Mouse (Mus musculus) midbrain, embryonic 11.5 days (tissue): ENCODE data around the gene Gpatch3. TPM values are rescaled to one million over a fixed set of nuclear protein-coding genes. Genes with fewer than 3 reads are reported as not detected.

Source experiments
- ATAC-seq: fragments of 200-750 bp; cut with Nextera tagmentation; 2 replicates; pipeline ENCODE4 v1.8.0; 2017; ENCODE audit warnings: moderate TSS enrichment, moderate library complexity; ENCODE audit not compliant: low FRiP score
- DNase-seq: peaks from one replicate; pipeline ENCODE4 v3.0.0; 2015; ENCODE audit warnings: low spot score; ENCODE audit errors: missing footprints
- H3K27ac ChIP-seq: fragments of 300-500 bp; sonication (generic); 2 replicates; pipeline ENCODE4 v1.5.1; 2014; ENCODE audit warnings: low read depth, low read length
- H3K27me3 ChIP-seq: fragments of 300-500 bp; sonication (generic); 2 replicates; pipeline ENCODE4 v1.6.1; 2014; ENCODE audit warnings: mild to moderate bottlenecking, low read length, moderate library complexity, mixed read lengths; ENCODE audit not compliant: control insufficient read depth, insufficient read depth
- H3K36me3 ChIP-seq: fragments of 300-500 bp; sonication (generic); 2 replicates; pipeline ENCODE4 v1.6.1; 2014; ENCODE audit warnings: mild to moderate bottlenecking, low read length, moderate library complexity, mixed read lengths; ENCODE audit not compliant: control insufficient read depth, insufficient read depth
- H3K4me1 ChIP-seq: fragments of 300-500 bp; sonication (generic); 2 replicates; pipeline ENCODE4 v1.6.1; 2014; ENCODE audit warnings: low read length; ENCODE audit not compliant: control insufficient read depth, insufficient read depth
- H3K4me2 ChIP-seq: fragments of 300-500 bp; sonication (generic); 2 replicates; pipeline ENCODE4 v1.6.1; 2014; ENCODE audit warnings: mild to moderate bottlenecking, moderate library complexity
- H3K4me3 ChIP-seq: fragments of 300-500 bp; sonication (generic); 2 replicates; pipeline ENCODE4 v1.5.1; 2014; ENCODE audit warnings: low read depth, low read length
- H3K9ac ChIP-seq: fragments of 300-500 bp; sonication (generic); 2 replicates; pipeline ENCODE4 v1.6.1; 2014; ENCODE audit warnings: low read length
- H3K9me3 ChIP-seq: fragments of 300-500 bp; sonication (generic); 2 replicates; pipeline ENCODE4 v1.6.1; 2016; ENCODE audit warnings: low read length; ENCODE audit not compliant: control insufficient read depth
- WGBS: fragments of 180-500 bp; shearing (Covaris S2); extraction: QIAGEN DNeasy Blood & Tissue Kit; methylation state at CpG from one replicate; pipeline ENCODE4 v1.1.7; 2014; 5-methylcytosine and 5-hydroxymethylcytosine counted together
- polyA plus RNA-seq: library from polyadenylated mRNA; unstranded; fragments of >200 nt; fragmentation: Nextera tagmentation; extraction: Ambion mirVana; gene quantifications from 2 replicates; pipeline ENCODE4 v1.2.1, GENCODE M21; 2014

Gene Gpatch3
- polyA plus RNA-seq, 1 experiment from 2014 or later, result 7.8 TPM

- Histone ChIP-seq H3K4me2 (no peak overlapping the region), H3K4me3 (no peak overlapping the region)
Measured at GRCm38 (mm10) chr4:133611815-133612214, 37.3 kb downstream of the Gpatch3 start.

GRCm38 (mm10) chr4:133612416-133612815, 37.9 kb downstream of the Gpatch3 start:
- Histone ChIP-seq H3K9me3 (no peaks in the 10 kb centered on the region; the same call in 1 of the 2 replicates), H3K4me2 (no peak overlapping the region), H3K27me3 (no peaks in the 10 kb centered on the region), H3K4me1 (no peaks in the 10 kb centered on the region), H3K36me3 (peaks cover 11% of the 10 kb centered on the region), H3K4me3 (no peak overlapping the region), H3K27ac (no peak overlapping the region), H3K9ac (no peak overlapping the region)
- DNase-seq (no peak), ATAC-seq (no peak)
- 97% methylated on average over 7 of the region's 7 CpGs for WGBS

More at GRCm38 (mm10) chr4:133611815-133612214, 37.3 kb downstream of the Gpatch3 start:
- no peak overlapping the region for H3K27ac ChIP-seq
- WGBS, result 95% methylated on average over 5 of the region's 5 CpGs
- no peaks in the 10 kb centered on the region for H3K4me1 ChIP-seq
- no peaks in the 10 kb centered on the region; the same call in 1 of the 2 replicates for H3K9me3 ChIP-seq
- ATAC-seq, result no peak
- H3K9ac ChIP-seq, result no peak overlapping the region
- H3K27me3 ChIP-seq, result no peaks in the 10 kb centered on the region
- DNase-seq, result no peak
- peaks cover 11% of the 10 kb centered on the region for H3K36me3 ChIP-seq

GRCm38 (mm10) chr4:133613026-133613425, 38.5 kb downstream of the Gpatch3 start:
- no peak overlapping the region for H3K4me3 ChIP-seq
- ATAC-seq, result no peak
- WGBS, result 93% methylated on average over 8 of the region's 8 CpGs

GRCm38 (mm10) chr4:133613867-133614266, 39.3 kb downstream of the Gpatch3 start:
- H3K36me3 ChIP-seq, result peaks cover 11% of the 10 kb centered on the region
- H3K9me3 ChIP-seq, result no peaks in the 10 kb centered on the region; the same call in 1 of the 2 replicates
- no peak overlapping the region for H3K9ac ChIP-seq
- no peak overlapping the region for H3K4me3 ChIP-seq
- DNase-seq, result no peak
- H3K27ac ChIP-seq, result no peak overlapping the region
- 90% methylated on average over 4 of the region's 4 CpGs for WGBS
- ATAC-seq, result no peak
- no peak overlapping the region for H3K4me2 ChIP-seq
- no peaks in the 10 kb centered on the region for H3K27me3 ChIP-seq
- no peaks in the 10 kb centered on the region for H3K4me1 ChIP-seq

More at GRCm38 (mm10) chr4:133613026-133613425, 38.5 kb downstream of the Gpatch3 start:
- Histone ChIP-seq H3K36me3 (peaks cover 11% of the 10 kb centered on the region), H3K4me2 (no peak overlapping the region), H3K9me3 (no peaks in the 10 kb centered on the region; the same call in 1 of the 2 replicates), H3K4me1 (no peaks in the 10 kb centered on the region), H3K27me3 (no peaks in the 10 kb centered on the region), H3K9ac (no peak overlapping the region), H3K27ac (no peak overlapping the region)
- DNase-seq, result no peak

GRCm38 (mm10) chr4:133614274-133614761, 39.8 kb downstream of the Gpatch3 start:
- whole genome bisulfite sequencing, result 89% methylated on average over 8 of the region's 8 CpGs
- Histone ChIP-seq H3K27ac (no peak overlapping the region), H3K4me1 (no peaks in the 10 kb centered on the region), H3K9ac (no peak overlapping the region), H3K9me3 (no peaks in the 10 kb centered on the region; the same call in 1 of the 2 replicates), H3K4me3 (no peak overlapping the region), H3K36me3 (peaks cover 11% of the 10 kb centered on the region), H3K27me3 (no peaks in the 10 kb centered on the region), H3K4me2 (no peak overlapping the region)
- no peak for DNase-seq
- no peak for ATAC-seq

GRCm38 (mm10) chr4:133615416-133615815, 40.9 kb downstream of the Gpatch3 start:
- H3K27me3 ChIP-seq, result no peaks in the 10 kb centered on the region
- H3K36me3 ChIP-seq, result peaks cover 11% of the 10 kb centered on the region
- WGBS, result 81% methylated on average over 10 of the region's 10 CpGs
- no peaks in the 10 kb centered on the region; the same call in 1 of the 2 replicates for H3K9me3 ChIP-seq
- no peak overlapping the region for H3K9ac ChIP-seq
- no peak for ATAC-seq
- no peak for DNase-seq
- H3K4me2 ChIP-seq, result no peak overlapping the region
- H3K27ac ChIP-seq, result no peak overlapping the region
- no peaks in the 10 kb centered on the region for H3K4me1 ChIP-seq
- no peak overlapping the region for H3K4me3 ChIP-seq

- Histone ChIP-seq H3K4me3 (no peak overlapping the region), H3K27ac (no peak overlapping the region), H3K36me3 (0 out of 2 replicates have a peak, but pooled peaks cover 2% of the 10 kb centered on the region), H3K9ac (no peak overlapping the region), H3K27me3 (no peaks in the 10 kb centered on the region), H3K4me2 (no peak overlapping the region), H3K9me3 (no peaks in the 10 kb centered on the region), H3K4me1 (no peaks in the 10 kb centered on the region)
- no peak for ATAC-seq
- peak; percentile 77 for DNase-seq
- WGBS, result 93% methylated on average over 11 of the region's 11 CpGs
Measured at GRCm38 (mm10) chr4:133617936-133618335, 43.4 kb downstream of the Gpatch3 start.

GRCm38 (mm10) chr4:133619473-133620136, 45.1 kb downstream of the Gpatch3 start:
- Histone ChIP-seq H3K9ac (no peak overlapping the region), H3K36me3 (no peaks in the 10 kb centered on the region; the same call in 1 of the 2 replicates), H3K27ac (no peak overlapping the region), H3K27me3 (no peaks in the 10 kb centered on the region), H3K4me1 (no peaks in the 10 kb centered on the region), H3K4me3 (no peak overlapping the region), H3K4me2 (no peak overlapping the region), H3K9me3 (no peaks in the 10 kb centered on the region)
- peak; percentile 72 for DNase-seq
- WGBS, result 80% methylated on average over 4 of the region's 4 CpGs
- no peak for ATAC-seq

GRCm38 (mm10) chr4:133620668-133621067, 46.1 kb downstream of the Gpatch3 start:
- WGBS, result 93% methylated on average over 8 of the region's 8 CpGs

More at GRCm38 (mm10) chr4:133620668-133621067, 46.1 kb downstream of the Gpatch3 start:
- no peaks in the 10 kb centered on the region for H3K4me1 ChIP-seq
- no peak overlapping the region for H3K27ac ChIP-seq
- no peaks in the 10 kb centered on the region for H3K27me3 ChIP-seq
- ATAC-seq (no peak), DNase-seq (peak; percentile 45)
- H3K4me3 ChIP-seq, result no peak overlapping the region
- H3K4me2 ChIP-seq, result no peak overlapping the region
- peaks cover 3% of the 10 kb centered on the region for H3K36me3 ChIP-seq
- no peaks in the 10 kb centered on the region for H3K9me3 ChIP-seq
- no peak overlapping the region for H3K9ac ChIP-seq
